Mouse (Mus musculus): ENCODE results near the gene Rdh1. TPM values are rescaled to one million over a fixed set of nuclear protein-coding genes. Genes with fewer than 3 reads are reported as not detected.

Gene Rdh1
- 0.08 TPM in 1 of 2 replicates, not detected in the other for polyA plus RNA-seq (2015; fragmentation: Nextera tagmentation; extraction: Ambion mirVana)

DNA sequence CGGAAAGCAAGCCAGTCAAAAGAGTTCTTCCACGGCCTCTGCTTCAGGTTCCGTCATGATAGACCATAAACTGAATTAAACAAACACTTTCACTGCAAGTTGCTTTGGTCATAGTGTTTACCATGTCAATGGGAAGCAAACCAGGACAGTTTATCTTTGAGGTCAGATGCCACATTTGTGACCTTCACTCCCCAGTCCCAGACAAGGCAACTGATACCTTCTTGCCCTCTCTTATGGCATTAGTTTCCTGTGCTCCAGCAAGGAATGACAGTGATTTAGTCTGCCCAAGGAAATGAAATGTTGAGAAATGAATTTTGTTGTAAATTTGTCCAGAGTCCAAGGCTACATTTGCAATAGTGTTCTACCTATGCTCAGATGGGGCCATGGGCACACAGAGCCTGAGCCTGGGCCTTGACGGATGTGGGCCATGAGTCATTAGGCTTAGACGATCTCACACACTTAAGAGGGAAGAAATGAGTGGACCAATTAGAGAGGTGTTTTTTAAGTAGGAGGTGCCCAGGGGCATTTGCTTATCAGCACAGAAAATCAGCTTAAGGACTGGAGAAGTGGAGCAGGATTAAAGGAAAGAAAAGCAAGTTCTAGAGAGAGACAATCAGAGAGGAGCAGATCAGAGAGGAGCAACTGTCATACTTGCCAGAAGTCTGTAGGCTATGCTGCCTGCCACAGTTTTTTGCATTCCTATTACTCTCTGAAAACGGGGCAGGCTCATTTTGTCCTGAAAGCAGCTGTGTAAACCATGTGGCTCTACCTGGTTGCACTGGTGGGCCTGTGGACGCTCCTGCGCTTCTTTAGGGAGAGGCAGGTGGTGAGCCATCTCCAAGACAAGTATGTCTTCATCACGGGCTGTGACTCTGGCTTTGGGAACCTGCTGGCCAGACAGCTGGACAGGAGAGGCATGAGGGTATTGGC is at the start of gene Rdh1, which contains the start of gene Rdh16f1:
Rdh1 (plus strand) TSS at position 541 of the 930 bp plus-strand sequence.
Rdh16f1 (plus strand) TSS at position 607 of the 930 bp plus-strand sequence.
- Histone ChIP-seq H3K27ac (replicated peaks) (no peak within 1 kb of the TSS), H3K9me3 (no peaks in the 10 kb centered on the region), H3K36me3 (no peaks in the 10 kb centered on the region), H3K4me2 (no peak within 1 kb of the TSS), H3K9ac (no peak within 1 kb of the TSS), H3K4me1 (replicated peaks) (no peaks in the 10 kb centered on the region), H3K4me3 (no peak within 1 kb of the TSS), H3K27me3 (no peaks in the 10 kb centered on the region)
- ATAC-seq (ENCODE audit: low FRiP score, low read depth) = no peak
- 80% methylated on average over 9 of the region's 9 CpGs for WGBS

DNA sequence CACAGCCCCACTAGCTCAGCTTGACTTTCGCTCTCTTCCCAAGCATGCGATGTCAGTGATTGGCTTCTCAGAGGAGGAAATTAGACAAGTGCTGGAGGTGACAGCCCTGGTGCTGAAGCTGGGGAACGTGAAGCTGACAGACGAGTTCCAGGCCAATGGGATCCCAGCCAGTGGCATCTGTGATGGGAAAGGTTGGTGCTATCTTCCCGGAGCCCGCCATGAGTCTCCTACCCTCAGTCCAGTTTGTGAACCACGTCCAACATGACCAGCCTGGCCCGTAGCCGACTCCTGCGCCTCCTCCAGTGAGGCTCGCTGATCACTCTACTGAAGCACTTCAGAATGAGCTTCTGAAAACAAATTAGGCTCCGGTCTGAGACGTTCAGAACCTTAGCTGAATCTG is 49.2 kb upstream of the Rdh1 start:
- Histone ChIP-seq H3K27ac (replicated peaks) (no peak overlapping the region), H3K4me3 (no peak overlapping the region), H3K9ac (no peak overlapping the region), H3K36me3 (no peaks in the 10 kb centered on the region), H3K4me1 (replicated peaks) (no peaks in the 10 kb centered on the region), H3K9me3 (no peaks in the 10 kb centered on the region), H3K4me2 (no peak overlapping the region), H3K27me3 (no peaks in the 10 kb centered on the region)
- 83% methylated on average over 13 of the region's 13 CpGs for WGBS
- no peak for ATAC-seq (ENCODE audit: low FRiP score, low read depth)

DNA sequence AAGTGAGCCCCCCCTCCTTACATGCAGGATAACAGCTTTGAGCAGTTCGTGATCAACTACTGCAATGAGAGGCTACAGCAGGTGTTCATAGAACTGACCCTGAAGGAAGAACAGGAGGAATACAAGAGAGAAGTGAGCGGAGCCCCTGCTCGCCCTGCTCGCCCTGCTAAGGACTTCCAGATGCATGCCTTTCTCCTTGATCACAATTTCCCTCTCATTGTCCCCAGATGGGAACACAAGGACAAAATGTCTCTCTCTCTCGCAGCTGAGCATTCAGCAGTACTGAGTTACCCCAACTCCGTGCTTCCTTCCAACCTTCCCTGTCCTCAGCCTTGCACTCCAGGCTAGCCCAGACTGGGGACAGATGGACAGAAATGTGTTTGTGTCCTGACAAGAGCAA is 46.8 kb upstream of the Rdh1 start:
- Histone ChIP-seq H3K36me3 (no peaks in the 10 kb centered on the region), H3K27ac (replicated peaks) (no peak overlapping the region), H3K4me2 (no peak overlapping the region), H3K27me3 (no peaks in the 10 kb centered on the region), H3K4me3 (no peak overlapping the region), H3K9me3 (no peaks in the 10 kb centered on the region), H3K4me1 (replicated peaks) (no peaks in the 10 kb centered on the region), H3K9ac (no peak overlapping the region)
- ATAC-seq (ENCODE audit: low FRiP score, low read depth) = no peak
- 80% methylated on average over 6 of the region's 6 CpGs for WGBS

DNA sequence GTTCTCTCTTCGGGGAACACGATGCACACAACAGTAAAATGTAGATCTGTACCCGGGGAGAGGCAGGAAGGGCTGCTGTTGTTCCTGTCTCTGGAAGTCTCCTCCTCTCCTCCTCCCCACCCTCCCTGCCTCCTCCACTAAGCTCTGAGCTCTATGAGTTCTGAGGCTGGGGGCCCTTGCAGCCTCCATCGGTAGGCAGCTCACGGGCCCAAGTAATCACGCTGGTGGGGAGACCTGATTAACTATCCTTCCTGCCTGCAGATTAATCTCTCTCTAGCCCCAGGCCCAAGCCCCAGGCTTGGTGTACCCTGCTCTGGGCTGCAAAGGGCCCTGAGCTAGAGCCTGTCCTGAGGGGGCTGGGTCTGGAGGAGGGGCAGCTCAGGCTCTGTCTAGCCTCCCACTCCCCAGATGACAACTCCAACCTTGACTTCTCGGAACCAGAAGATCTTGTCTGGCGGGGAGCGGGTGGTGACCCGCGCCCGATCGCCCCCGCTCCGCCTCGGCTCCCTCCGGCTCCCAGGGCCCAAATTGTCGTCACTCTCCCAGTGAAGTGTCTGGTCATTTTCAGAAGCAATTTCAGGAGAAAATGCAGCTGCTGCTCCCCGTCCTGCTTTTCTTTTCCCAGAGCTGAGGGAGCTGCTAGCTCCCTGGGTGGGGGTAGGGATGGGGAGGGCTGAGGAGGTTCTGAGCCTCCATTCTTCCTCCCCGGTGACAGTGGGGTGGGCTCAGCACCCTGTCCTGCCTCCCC is 37.7 kb upstream of the Rdh1 start:
- Histone ChIP-seq H3K4me3 (no peak overlapping the region), H3K27me3 (no peaks in the 10 kb centered on the region), H3K4me1 (replicated peaks) (peaks cover 19% of the 10 kb centered on the region), H3K36me3 (no peaks in the 10 kb centered on the region), H3K27ac (replicated peaks) (no peak overlapping the region), H3K4me2 (peak overlapping the region; percentile 35), H3K9me3 (no peaks in the 10 kb centered on the region), H3K9ac (no peak overlapping the region)
- ATAC-seq (ENCODE audit: low FRiP score, low read depth) = peak; percentile 66; the same call in 1 of the 2 replicates
- 13% methylated on average over 20 of the region's 20 CpGs for WGBS

DNA sequence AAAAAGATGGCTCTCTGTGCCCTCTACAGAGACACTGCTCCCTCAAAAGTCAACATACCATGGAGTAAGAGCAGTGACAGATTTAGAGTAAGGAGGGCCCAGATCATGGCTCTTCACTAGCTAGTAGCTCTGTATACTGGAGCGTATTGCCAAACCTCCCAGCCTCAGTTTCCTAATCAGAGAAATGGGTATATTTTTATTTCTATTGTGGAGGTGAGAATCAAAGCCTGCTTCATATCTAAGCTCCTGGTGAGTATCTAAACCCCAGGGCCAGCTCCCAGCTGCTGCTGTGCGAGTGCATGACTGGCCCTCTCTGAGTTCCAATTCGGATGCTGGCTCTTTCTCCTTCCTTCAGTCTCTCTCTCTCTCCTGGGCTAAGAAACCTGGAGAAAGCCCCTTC is 35.3 kb upstream of the Rdh1 start, which contains the start of gene Tac2:
Tac2 (plus strand) TSS at position 301 of the 400 bp plus-strand sequence.
- no peaks in the 10 kb centered on the region for H3K36me3 ChIP-seq
- no peaks in the 10 kb centered on the region for H3K27me3 ChIP-seq
- no peak within 1 kb of the TSS for H3K9ac ChIP-seq
- no peak within 1 kb of the TSS for H3K27ac ChIP-seq (replicated peaks)
- 82% methylated on average over 3 of the region's 3 CpGs for WGBS
- H3K4me1 ChIP-seq (replicated peaks) = peaks cover 19% of the 10 kb centered on the region
- ATAC-seq (ENCODE audit: low FRiP score, low read depth) = no peak
- H3K4me2 ChIP-seq = no peak within 1 kb of the TSS
- H3K4me3 ChIP-seq = no peak within 1 kb of the TSS
- H3K9me3 ChIP-seq = no peaks in the 10 kb centered on the region

DNA sequence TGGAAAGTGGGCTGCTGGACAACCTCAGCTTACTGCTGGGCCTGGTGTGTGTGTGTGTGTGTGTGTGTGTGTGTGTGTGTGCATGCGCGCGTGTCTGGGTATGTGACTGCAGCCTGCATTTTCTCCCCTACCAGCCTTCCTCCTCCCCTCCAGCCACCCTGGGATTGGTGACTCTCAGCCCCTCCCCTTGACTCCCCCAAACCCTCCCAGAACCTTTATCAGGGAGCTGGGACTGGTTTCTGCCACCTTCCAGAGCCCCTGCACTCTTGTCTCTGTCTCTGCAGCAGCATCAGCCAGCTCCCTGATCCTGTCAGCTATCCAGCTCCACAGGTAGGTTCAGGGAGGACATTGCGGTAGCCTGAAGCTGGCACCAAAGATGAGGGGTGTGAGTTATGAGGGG is 34.4 kb upstream of the Rdh1 start:
- 87% methylated on average over 4 of the region's 4 CpGs for WGBS
- Histone ChIP-seq H3K9ac (no peak overlapping the region), H3K36me3 (no peaks in the 10 kb centered on the region), H3K4me2 (no peak overlapping the region), H3K9me3 (no peaks in the 10 kb centered on the region), H3K27me3 (no peaks in the 10 kb centered on the region), H3K27ac (replicated peaks) (no peak overlapping the region), H3K4me3 (no peak overlapping the region), H3K4me1 (replicated peaks) (peaks cover 19% of the 10 kb centered on the region)
- no peak for ATAC-seq (ENCODE audit: low FRiP score, low read depth)

DNA sequence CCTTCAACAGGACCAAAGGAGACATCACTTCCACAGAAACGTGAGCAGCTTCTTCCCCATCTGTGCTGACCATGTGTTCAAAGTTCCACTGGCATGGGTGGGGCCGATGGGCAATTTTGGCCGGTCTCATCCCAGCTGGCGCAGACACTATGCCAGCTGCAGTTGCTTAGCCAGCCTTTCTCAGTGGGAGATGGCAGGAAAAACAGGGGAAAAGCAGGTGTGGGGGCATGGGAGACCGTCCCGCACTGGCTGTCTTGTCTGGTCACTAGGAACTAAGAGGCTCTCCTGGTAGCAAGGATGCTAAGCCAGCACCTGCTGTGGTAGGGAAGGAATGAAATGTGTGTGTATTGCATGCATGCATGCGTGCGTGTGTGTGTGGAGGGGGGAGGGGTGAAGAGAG is 31.1 kb upstream of the Rdh1 start:
- Histone ChIP-seq H3K9ac (no peak overlapping the region), H3K4me2 (no peak overlapping the region), H3K27ac (replicated peaks) (no peak overlapping the region), H3K27me3 (no peaks in the 10 kb centered on the region), H3K4me3 (no peak overlapping the region), H3K36me3 (no peaks in the 10 kb centered on the region), H3K9me3 (no peaks in the 10 kb centered on the region), H3K4me1 (replicated peaks) (peaks cover 13% of the 10 kb centered on the region)
- peak; percentile 55 for ATAC-seq (ENCODE audit: low FRiP score, low read depth)
- 68% methylated on average over 8 of the region's 8 CpGs for WGBS

DNA sequence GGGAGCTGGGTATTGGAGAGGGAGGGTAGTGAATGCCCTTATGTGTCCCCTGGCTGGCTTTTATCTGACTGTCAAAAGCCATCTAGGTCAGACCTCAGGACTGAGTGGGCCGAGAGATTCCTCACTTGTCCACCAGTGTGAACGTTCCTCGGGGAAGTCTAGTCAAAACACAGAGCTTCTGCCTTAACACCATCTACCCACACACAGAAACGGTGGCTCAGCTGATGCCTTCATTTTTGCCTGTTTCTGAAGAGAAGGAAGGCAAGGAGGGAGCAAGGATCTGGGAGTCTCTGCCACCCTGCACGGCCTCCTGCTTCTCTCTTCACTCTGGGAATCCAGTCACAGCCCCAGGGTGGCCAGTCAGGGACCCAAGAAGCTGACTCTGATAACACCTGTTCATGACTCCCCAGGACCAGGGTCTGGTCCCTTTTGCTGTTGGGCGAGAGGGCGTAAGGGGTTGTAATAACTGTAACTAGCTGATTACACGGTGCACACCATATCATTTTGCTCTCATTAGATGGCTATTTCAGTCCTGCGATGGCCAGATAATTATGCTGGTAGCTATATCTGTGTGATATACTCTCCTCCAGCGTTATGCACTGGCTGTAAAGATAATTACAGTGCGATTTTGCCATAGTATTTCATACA is 29.1 kb upstream of the Rdh1 start:
- 49% methylated on average over 11 of the region's 11 CpGs for WGBS
- no peaks in the 10 kb centered on the region for H3K9me3 ChIP-seq
- H3K27me3 ChIP-seq = no peaks in the 10 kb centered on the region
- peak overlapping the region; percentile 26; the same call in 1 of the 2 replicates for H3K27ac ChIP-seq (replicated peaks)
- H3K9ac ChIP-seq = no peak overlapping the region
- no peak overlapping the region; the same call in 1 of the 2 replicates for H3K4me2 ChIP-seq
- ATAC-seq (ENCODE audit: low FRiP score, low read depth) = no peak
- H3K36me3 ChIP-seq = no peaks in the 10 kb centered on the region
- no peak overlapping the region for H3K4me3 ChIP-seq
- H3K4me1 ChIP-seq (replicated peaks) = peaks cover 13% of the 10 kb centered on the region

DNA sequence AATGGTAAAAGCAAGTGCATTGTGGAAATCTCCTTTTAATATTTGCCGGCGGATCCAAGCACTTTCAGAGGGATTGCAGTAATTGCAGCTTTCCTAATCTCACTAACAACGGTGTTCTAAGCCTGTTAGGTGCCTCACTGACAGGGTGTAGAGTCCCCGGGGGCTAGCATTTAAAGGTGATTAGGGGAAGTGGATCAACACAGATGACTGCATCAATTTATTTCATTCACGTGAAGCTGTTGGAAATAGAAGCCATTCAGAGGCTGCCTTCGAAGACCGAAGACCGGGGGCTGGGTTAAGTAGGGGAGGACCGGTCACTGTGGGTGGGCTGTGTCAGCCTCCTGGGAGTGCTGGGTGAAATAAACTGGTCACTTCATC is 28.6 kb upstream of the Rdh1 start:
- 33% methylated on average over 9 of the region's 9 CpGs for WGBS
- no peak overlapping the region for H3K4me3 ChIP-seq
- no peak overlapping the region for H3K9ac ChIP-seq
- H3K9me3 ChIP-seq = no peaks in the 10 kb centered on the region
- no peak overlapping the region; the same call in 1 of the 2 replicates for H3K27ac ChIP-seq (replicated peaks)
- H3K27me3 ChIP-seq = no peaks in the 10 kb centered on the region
- H3K4me1 ChIP-seq (replicated peaks) = peaks cover 13% of the 10 kb centered on the region
- H3K36me3 ChIP-seq = no peaks in the 10 kb centered on the region
- no peak for ATAC-seq (ENCODE audit: low FRiP score, low read depth)
- H3K4me2 ChIP-seq = no peak overlapping the region; the same call in 1 of the 2 replicates

DNA sequence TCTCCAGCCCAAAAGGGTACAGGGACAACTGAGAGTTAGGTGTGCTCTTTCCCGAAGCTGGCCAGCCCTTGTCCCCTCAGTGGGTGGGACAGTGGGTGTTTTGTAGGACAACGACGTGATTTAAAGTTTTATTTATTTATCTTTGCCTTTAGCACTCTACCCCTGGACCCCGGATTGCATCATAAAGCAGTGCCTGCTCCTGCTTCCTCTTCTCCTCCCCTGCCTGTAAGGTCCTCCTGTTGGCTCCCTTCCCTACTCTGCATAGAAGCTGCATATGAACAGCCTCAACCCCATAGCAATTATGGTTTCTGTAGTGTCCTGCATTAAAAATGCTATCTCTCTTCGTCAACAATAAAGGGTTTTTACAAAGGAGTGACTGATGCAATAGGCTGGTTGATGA is 28.1 kb upstream of the Rdh1 start:
- no peak for ATAC-seq (ENCODE audit: low FRiP score, low read depth)
- H3K4me3 ChIP-seq = no peak overlapping the region
- no peaks in the 10 kb centered on the region for H3K36me3 ChIP-seq
- 45% methylated on average over 5 of the region's 5 CpGs for WGBS
- no peak overlapping the region for H3K27ac ChIP-seq (replicated peaks)
- peaks cover 13% of the 10 kb centered on the region for H3K4me1 ChIP-seq (replicated peaks)
- H3K4me2 ChIP-seq = no peak overlapping the region
- H3K27me3 ChIP-seq = no peaks in the 10 kb centered on the region
- H3K9me3 ChIP-seq = no peaks in the 10 kb centered on the region
- no peak overlapping the region for H3K9ac ChIP-seq

DNA sequence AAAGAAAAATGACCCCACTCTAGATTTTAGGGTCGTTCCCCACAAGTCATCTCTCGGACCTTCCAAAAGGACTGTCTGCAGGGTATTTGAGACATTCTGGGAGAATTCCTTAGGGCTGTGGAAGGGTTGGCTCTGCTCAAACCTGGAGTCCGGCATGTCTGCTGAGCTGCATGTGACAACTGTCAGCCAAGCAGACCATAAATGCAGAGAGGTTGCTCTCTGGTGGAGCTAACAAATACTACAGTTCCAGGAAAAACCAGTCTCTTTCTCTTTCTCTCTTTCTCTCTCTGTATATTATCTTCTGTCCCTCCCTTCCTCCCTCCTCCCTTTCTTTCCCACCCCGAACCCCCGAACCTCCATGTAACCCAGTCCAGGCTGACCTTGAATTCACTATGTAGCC is 25.1 kb upstream of the Rdh1 start:
- Histone ChIP-seq H3K9ac (no peak overlapping the region), H3K4me1 (replicated peaks) (peaks cover 20% of the 10 kb centered on the region), H3K27me3 (no peaks in the 10 kb centered on the region), H3K4me2 (no peak overlapping the region), H3K27ac (replicated peaks) (no peak overlapping the region), H3K9me3 (no peaks in the 10 kb centered on the region), H3K36me3 (no peaks in the 10 kb centered on the region), H3K4me3 (no peak overlapping the region)
- 0 out of 2 replicates have a peak, but pooled peaks have one; percentile 27 for ATAC-seq (ENCODE audit: low FRiP score, low read depth)
- 55% methylated on average over 5 of the region's 5 CpGs for WGBS
